Mouse (Mus musculus) CH12.LX (cell line): Measurements from ENCODE around the gene Chac1. TPM values are rescaled to one million over a fixed set of nuclear protein-coding genes. Genes with fewer than 3 reads are reported as not detected.

Source experiments
- DNase-seq: peaks from one replicate; pipeline ENCODE4 v3.0.0-alpha.2; 2013; ENCODE audit errors: extremely low read depth
- H3K27ac ChIP-seq: 2 replicates; pipeline ENCODE4 v1.5.1; 2012; ENCODE audit warnings: low read depth, mild to moderate bottlenecking, control low read depth, moderate library complexity; ENCODE audit not compliant: insufficient read depth
- H3K27me3 ChIP-seq: replicated peaks from 2 replicates; pipeline ENCODE3; 2012; ENCODE audit warnings: inconsistent platforms
- H3K36me3 ChIP-seq, 2 experiments: replicated peaks in 1 of 2; 2 replicates each; pipeline versions ENCODE3 to v1.6.1; 2012; ENCODE audit warnings: inconsistent platforms in 1 of 2, low read length in 1 of 2, mild to moderate bottlenecking in 1 of 2, mixed read lengths in 1 of 2, moderate library complexity in 1 of 2; ENCODE audit not compliant: control insufficient read depth in 1 of 2, insufficient read depth in 1 of 2
- H3K4me1 ChIP-seq, 2 experiments: 2 replicates each; pipeline ENCODE4 v1.6.1; 2012; ENCODE audit warnings: inconsistent platforms in 1 of 2, moderate library complexity in 1 of 2; ENCODE audit not compliant: insufficient read depth in 2 of 2, control insufficient read depth in 1 of 2
- H3K4me2 ChIP-seq: 2 replicates; pipeline ENCODE4 v1.6.1; 2012; ENCODE audit warnings: low read depth, mild to moderate bottlenecking, control low read depth; ENCODE audit not compliant: poor library complexity, insufficient read depth, severe bottlenecking
- H3K4me3 ChIP-seq, 3 experiments: fragments of 150-350 bp in 1 of 3; sonication (generic) in 1 of 3; replicated peaks in 1 of 3; 2 replicates each; pipeline versions ENCODE3 to v1.5.1; 2011 to 2012; ENCODE audit warnings: low read depth in 2 of 3, low read length in 2 of 3, mild to moderate bottlenecking in 2 of 3, moderate library complexity in 2 of 3, control low read depth in 1 of 3, improper control_type of control experiment in 1 of 3, inconsistent platforms in 1 of 3, mixed read lengths in 1 of 3; ENCODE audit not compliant: poor library complexity in 1 of 3
- H3K79me2 ChIP-seq: replicated peaks from 2 replicates; pipeline ENCODE4 v1.6.1; 2012; ENCODE audit warnings: mild to moderate bottlenecking, moderate library complexity; ENCODE audit not compliant: control insufficient read depth, poor library complexity, insufficient read depth, severe bottlenecking; ENCODE audit errors: extremely low read depth
- H3K9ac ChIP-seq: 2 replicates; pipeline ENCODE4 v1.6.1; 2012; ENCODE audit warnings: low read depth, mild to moderate bottlenecking, control low read depth, moderate library complexity; ENCODE audit not compliant: insufficient read depth
- H3K9me3 ChIP-seq: replicated peaks from 2 replicates; pipeline ENCODE3; 2012; ENCODE audit warnings: low read length, inconsistent platforms, mixed read lengths
- CHD2 ChIP-seq: IDR thresholded peaks from 2 replicates; pipeline ENCODE4 v1.6.1; 2011; ENCODE audit warnings: low read length, improper control_type of control experiment
- CTCF ChIP-seq, 2 experiments: IDR thresholded peaks in 1 of 2; conservative IDR thresholded peaks in 1 of 2; 2 replicates each; pipeline ENCODE4 v1.5.1; 2011 to 2012; ENCODE audit warnings: low read depth in 2 of 2, low read length in 2 of 2, improper control_type of control experiment in 1 of 2, inconsistent platforms in 1 of 2, mild to moderate bottlenecking in 1 of 2, moderate library complexity in 1 of 2
- E2F4 ChIP-seq: IDR thresholded peaks from 2 replicates; pipeline ENCODE4 v1.6.1; 2011; ENCODE audit warnings: low read depth, low read length, improper control_type of control experiment; ENCODE audit not compliant: insufficient replicate concordance
- ELF1 ChIP-seq: IDR thresholded peaks from 2 replicates; pipeline ENCODE4 v1.6.1; 2014; ENCODE audit warnings: low read depth, mild to moderate bottlenecking, inconsistent platforms, low read length, improper control_type of control experiment
- IRF4 ChIP-seq: IDR thresholded peaks from 2 replicates; pipeline ENCODE4 v1.6.1; 2014; ENCODE audit warnings: low read depth, mild to moderate bottlenecking, inconsistent platforms, low read length, improper control_type of control experiment
- JUN ChIP-seq: IDR thresholded peaks from 2 replicates; pipeline ENCODE4 v1.6.1; 2011; ENCODE audit warnings: low read depth, mild to moderate bottlenecking, low read length, improper control_type of control experiment, moderate library complexity; ENCODE audit not compliant: insufficient read depth
- JUND ChIP-seq: conservative IDR thresholded peaks from 2 replicates; pipeline ENCODE4 v1.6.1; 2011; ENCODE audit warnings: low read depth, low read length, improper control_type of control experiment
- PAX5 ChIP-seq: IDR thresholded peaks from 2 replicates; pipeline ENCODE4 v1.6.1; 2012; ENCODE audit warnings: low read length, inconsistent platforms, mixed read lengths
- RAD21 ChIP-seq: IDR thresholded peaks from 2 replicates; pipeline ENCODE4 v1.6.1; 2011; ENCODE audit warnings: low read depth, mild to moderate bottlenecking, low read length, improper control_type of control experiment, moderate library complexity
- RCOR1 ChIP-seq: conservative IDR thresholded peaks from 2 replicates; pipeline ENCODE4 v1.6.1; 2012; ENCODE audit warnings: low read depth, mild to moderate bottlenecking, inconsistent platforms, low read length, improper control_type of control experiment
- TBP ChIP-seq: conservative IDR thresholded peaks from 2 replicates; pipeline ENCODE4 v1.6.1; 2011; ENCODE audit warnings: low read depth, low read length, improper control_type of control experiment
- TCF12 ChIP-seq: IDR thresholded peaks from 2 replicates; pipeline ENCODE4 v1.6.1; 2014; ENCODE audit warnings: low read depth, mild to moderate bottlenecking, inconsistent platforms, low read length, improper control_type of control experiment
- UBTF ChIP-seq: IDR thresholded peaks from 2 replicates; pipeline ENCODE4 v1.6.1; 2012; ENCODE audit warnings: low read depth, mild to moderate bottlenecking, inconsistent platforms, low read length, improper control_type of control experiment, moderate library complexity
- ZNF384 ChIP-seq: IDR thresholded peaks from 2 replicates; pipeline ENCODE4 v1.6.1; 2012; ENCODE audit warnings: low read depth, low read length, improper control_type of control experiment, inconsistent platforms
- dilution Hi-C: fragments of 300-500 bp; cut with MboI; formaldehyde crosslinking; loops from 2 replicates; pipeline ENCODE4 v1.14.3; 2020; ENCODE audit warnings: low sequenced_read_pairs; ENCODE audit not compliant: extremely low pct_unique_long_range_greater_than_20kb, extremely low pct_ligation_motif_present
- in situ Hi-C: fragments of 300-500 bp; cut with MboI; formaldehyde crosslinking; loops from 3 replicates; pipeline ENCODE4 v1.14.3; 2019; ENCODE audit warnings: low sequenced_read_pairs, low pct_ligation_motif_present, low pct_unique_long_range_greater_than_20kb, mixed read lengths
- polyA plus RNA-seq: library from polyadenylated mRNA; unstranded; fragments of >175 nt; gene quantifications from 2 replicates; pipeline ENCODE4 v1.2.1, GENCODE M21; 2012; ENCODE audit warnings: low read depth; ENCODE audit not compliant: insufficient read length
- total RNA-seq, 2 experiments: library from RNA; depleted of rRNA; stranded (reverse); fragments of 300-350 nt in 1 of 2; fragments of >200 nt in 1 of 2; gene quantifications; 2 replicates each; pipeline ENCODE4 v1.2.3; 2012 to 2014

Gene Chac1
- total and polyA plus RNA-seq, 3 experiments, result 33.4 to 95.6 (median 49.2) TPM

GRCm38 (mm10) chr2:119330795-119331194 lies 20.2 kb upstream of the Chac1 start:
- H3K4me3 ChIP-seq, result no peak overlapping the region
- in situ Hi-C loops, result no loop called here
- dilution Hi-C loops, result no loop called here
- no peak overlapping the region for H3K9ac ChIP-seq
- peaks cover 63% of the 10 kb centered on the region for H3K27me3 ChIP-seq
- peaks cover under 1 to 25% of the 10 kb centered on the region in 2 experiments; a peak in 3 of 4 replicates for H3K4me1 ChIP-seq
- no peaks in the 10 kb centered on the region for H3K36me3 ChIP-seq
- no peak for TF ChIP-seq PAX5
- no peak for DNase-seq
- no peaks in the 10 kb centered on the region for H3K9me3 ChIP-seq
- H3K27ac ChIP-seq, result no peak overlapping the region
- no peak overlapping the region for H3K4me2 ChIP-seq
- H3K79me2 ChIP-seq, result no peaks in the 10 kb centered on the region

GRCm38 (mm10) chr2:119332177-119332661 lies 18.8 kb upstream of the Chac1 start:
- dilution Hi-C loops (no loop called here), in situ Hi-C loops (no loop called here)
- TF ChIP-seq UBTF (no peak), CTCF (conservative IDR thresholded peaks at IDR 0.05 in 1 of 2, IDR thresholded peaks at IDR 0.05 in 1 of 2; ENCODE audit: low read depth in 2 of 2, low read length in 2 of 2) (no peak), ELF1 (no peak)
- Histone ChIP-seq H3K79me2 (no peaks in the 10 kb centered on the region), H3K36me3 (no peaks in the 10 kb centered on the region), H3K9me3 (no peaks in the 10 kb centered on the region), H3K4me2 (no peak overlapping the region), H3K27me3 (peaks cover 50% of the 10 kb centered on the region), H3K4me3 (no peak overlapping the region), H3K4me1 (peaks cover 8 to 27% of the 10 kb centered on the region in 2 experiments), H3K27ac (no peak overlapping the region), H3K9ac (no peak overlapping the region)
- no peak for DNase-seq

- Histone ChIP-seq H3K36me3 (no peaks in the 10 kb centered on the region), H3K9me3 (no peaks in the 10 kb centered on the region), H3K27me3 (peaks cover 31% of the 10 kb centered on the region), H3K4me2 (no peak overlapping the region), H3K79me2 (no peaks in the 10 kb centered on the region), H3K4me3 (no peak overlapping the region), H3K4me1 (peaks cover 12 to 38% of the 10 kb centered on the region in 2 experiments), H3K27ac (no peak overlapping the region), H3K9ac (no peak overlapping the region)
- TF ChIP-seq CHD2 (no peak), IRF4 (no peak), RCOR1 (no peak), TCF12 (no peak), CTCF (conservative IDR thresholded peaks at IDR 0.05 in 1 of 2, IDR thresholded peaks at IDR 0.05 in 1 of 2; ENCODE audit: low read depth in 2 of 2, low read length in 2 of 2) (no peak), JUN (no peak), ZNF384 (no peak), TBP (no peak), JUND (no peak), RAD21 (no peak), E2F4 (no peak)
- in situ Hi-C loops (no loop called here), dilution Hi-C loops (no loop called here)
- DNase-seq, result no peak
Measured at GRCm38 (mm10) chr2:119334135-119334534, 16.9 kb upstream of the Chac1 start.
